Mouse (Mus musculus) MN1 (cell line): ENCODE data around the gene 1700001K19Rik.
"Not testable (repeated sequence)": the region's sequence is repeated elsewhere in the genome, so short reads cannot be mapped to it uniquely, and the experiment has no call there.

ENCODE experiments used
- DNase-seq: peaks from one replicate; pipeline ENCODE4 v3.0.0-alpha.2; 2016; ENCODE audit warnings: low spot score

The 1700001K19Rik gene

DNA sequence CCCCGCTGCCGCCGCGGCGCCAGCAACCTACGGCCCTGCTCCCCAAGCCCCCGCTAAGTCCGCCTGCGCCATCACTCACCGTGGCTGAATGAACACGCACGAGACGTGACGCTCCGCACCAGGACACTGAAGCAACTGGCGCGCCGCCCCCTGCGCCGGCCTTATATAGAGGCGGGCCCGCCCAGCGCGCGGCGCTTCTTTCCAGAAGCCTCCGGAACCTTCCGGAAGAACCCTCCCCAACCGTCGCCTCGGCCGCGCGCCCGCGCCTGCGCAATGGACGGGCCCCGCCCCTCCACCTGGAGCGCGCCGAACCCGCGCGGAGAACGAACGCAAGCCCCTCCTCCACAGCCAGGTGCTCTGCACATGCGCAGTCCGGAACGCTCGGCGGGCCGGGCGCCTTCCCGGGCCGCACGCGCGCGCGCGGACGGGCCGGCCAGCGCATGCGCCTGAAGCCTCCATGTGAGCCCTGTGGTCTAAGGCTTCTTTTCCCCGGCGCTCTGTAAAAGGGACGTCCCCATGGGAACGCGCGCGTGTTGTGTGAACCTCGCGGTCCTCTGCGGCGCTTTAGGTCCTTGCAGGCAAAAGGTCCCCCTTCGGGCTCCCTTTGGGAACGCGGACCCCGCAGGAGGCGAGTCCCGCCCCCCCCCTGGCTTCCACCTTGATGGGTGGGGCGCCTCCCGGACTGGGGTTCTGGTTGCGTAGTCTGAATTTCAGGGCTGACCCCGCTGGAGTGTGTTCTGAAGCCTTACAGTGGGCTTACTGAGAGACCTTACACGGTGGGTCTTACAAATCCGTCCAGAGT lies 14.0 kb upstream of the 1700001K19Rik start:
- peak; percentile 94 for DNase-seq

GRCm38 (mm10) chr12:110695676-110696171 lies 13.3 kb upstream of the 1700001K19Rik start:
- peak; percentile 57 for DNase-seq

DNA sequence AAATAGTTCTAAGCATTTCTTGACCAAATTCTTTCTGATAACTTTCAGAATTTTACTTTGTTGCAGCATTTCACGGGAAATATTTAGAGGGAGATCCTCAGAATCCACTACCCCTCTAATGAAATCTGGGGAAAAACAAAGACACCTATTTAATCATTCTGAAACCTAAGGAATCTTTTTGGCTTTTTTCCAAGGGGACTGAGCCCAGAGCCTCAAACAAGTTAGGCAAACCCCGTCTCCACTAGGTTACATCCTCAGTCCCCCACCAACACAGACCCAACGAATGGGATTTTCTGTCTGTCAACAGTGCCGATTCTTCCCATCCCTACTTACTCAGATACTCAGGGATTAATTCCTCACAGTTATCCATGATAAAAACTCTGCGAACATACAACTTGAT lies 11.0 kb upstream of the 1700001K19Rik start:
- DNase-seq = not testable (repeated sequence)

DNA sequence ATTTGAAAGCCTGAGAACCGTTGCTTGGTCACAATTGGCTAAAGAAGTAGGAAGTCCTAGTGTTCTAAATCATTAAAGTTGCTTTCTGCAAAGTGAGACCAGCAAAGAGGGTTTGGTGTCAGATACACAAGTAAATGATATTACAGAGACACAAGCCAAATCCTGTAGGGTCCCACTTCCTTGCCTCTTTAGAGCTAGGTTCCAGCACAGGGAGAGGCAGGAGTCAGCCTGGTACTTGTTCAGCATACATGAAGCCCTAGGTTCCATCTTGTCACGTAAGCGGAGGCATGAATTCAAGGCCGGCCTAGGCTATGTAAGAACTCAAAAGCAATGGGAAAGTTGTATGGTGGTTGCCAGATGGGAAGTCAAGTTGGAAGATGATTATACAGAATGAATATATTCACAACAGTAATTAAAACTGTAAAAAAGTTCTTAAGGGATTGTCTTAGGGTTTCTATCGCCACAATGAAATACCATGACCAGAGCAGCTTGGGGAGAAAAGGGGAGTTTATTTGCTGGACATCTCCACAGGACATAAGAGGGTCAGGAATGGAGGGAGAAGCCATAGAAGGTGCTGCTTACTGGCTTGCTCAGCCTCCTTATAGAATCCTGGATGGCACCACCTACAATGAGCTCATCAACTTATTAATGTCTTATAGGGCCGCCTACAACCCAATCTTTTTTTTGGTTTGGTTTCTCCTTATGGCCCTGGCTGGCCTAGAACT lies 7.7 kb upstream of the 1700001K19Rik start:
- DNase-seq = no peak

- DNase-seq = not testable (repeated sequence)
Observed at GRCm38 (mm10) chr12:110688921-110689320, 6.5 kb upstream of the 1700001K19Rik start.

DNA sequence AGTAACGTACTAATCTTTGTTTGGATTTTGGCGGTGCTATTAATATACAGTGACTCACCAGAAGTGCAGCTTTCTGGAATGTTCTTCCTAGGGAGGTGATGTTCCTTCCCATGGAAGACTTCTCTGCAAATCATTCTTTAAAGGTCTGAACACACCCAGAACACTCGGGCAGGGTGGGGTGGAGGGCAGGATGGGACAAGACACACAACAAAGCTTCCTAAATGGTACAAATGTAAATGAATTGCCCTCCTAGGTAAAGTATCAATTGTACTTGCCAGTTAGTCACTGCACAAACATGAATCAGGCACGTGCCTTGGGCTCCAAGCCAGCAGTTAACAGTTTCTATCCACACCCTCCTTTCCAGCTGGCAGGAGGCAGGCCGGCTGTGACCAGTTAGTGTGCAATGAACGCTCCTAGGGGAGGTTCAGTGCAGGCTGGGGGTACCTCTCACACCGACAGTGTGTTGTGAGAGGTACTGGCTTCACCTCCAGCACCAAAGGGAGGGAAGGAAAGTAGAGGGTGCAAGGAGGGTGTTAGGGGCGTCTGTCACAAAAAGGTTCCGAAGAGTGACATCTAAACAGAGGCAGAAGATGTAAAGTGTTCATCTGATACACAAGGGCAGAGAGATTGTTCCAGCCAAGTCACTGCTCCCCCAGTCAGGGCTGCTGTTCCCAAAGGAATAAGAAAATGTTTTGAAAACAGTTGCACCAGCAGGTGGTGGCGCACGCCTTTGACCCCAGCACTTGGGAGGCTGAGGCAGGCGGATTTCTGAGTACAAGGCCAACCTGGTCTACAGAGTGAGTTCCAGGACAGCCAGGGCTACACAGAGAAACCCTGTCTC lies 5.7 kb upstream of the 1700001K19Rik start:
- peak; percentile 74 for DNase-seq

DNA sequence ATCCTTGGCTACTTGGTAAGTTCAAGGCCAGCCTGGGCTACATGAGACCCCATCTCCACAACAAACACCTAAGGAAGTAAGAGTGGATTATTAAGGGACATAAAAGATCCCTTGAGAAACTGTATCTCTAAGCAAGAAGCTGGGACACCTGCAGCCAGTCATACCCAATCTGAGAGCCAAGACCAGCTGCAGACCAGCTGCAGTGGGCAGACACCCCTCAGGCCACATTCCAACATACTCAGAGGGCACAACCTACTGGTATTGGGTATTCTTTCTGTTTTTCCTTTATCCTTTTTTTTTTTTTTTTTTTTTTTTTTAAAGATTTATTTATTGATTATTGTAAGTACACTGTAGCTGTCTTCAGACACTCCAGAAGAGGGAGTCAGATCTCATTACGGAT lies 1.2 kb upstream of the 1700001K19Rik start:
- DNase-seq = no peak

- DNase-seq = no peak
Observed at GRCm38 (mm10) chr12:110681878-110682277, 541 bp downstream of the 1700001K19Rik start.

DNA sequence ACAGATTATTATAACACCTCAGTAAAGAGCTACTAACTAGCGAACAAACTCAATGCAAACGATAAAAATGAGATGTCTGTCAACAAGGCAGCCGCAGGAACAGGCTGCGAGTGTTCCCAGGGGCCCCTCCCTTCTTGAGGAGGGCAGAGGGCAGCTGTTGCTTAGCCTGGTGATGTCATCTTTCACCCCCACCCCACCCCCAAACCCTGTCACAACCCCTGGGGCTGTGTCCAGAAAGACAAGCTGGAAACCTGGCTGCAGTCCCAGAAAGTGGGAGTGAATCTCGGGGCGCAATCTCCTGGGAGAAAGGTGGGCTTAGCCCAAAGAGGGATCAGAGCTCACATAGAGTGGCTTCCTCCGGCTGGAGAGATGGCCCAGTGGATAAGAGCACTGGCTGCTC lies 1.2 kb downstream of the 1700001K19Rik start:
- DNase-seq = no peak

- no peak for DNase-seq
Observed at GRCm38 (mm10) chr12:110674243-110674642, 8.2 kb downstream of the 1700001K19Rik start.

DNA sequence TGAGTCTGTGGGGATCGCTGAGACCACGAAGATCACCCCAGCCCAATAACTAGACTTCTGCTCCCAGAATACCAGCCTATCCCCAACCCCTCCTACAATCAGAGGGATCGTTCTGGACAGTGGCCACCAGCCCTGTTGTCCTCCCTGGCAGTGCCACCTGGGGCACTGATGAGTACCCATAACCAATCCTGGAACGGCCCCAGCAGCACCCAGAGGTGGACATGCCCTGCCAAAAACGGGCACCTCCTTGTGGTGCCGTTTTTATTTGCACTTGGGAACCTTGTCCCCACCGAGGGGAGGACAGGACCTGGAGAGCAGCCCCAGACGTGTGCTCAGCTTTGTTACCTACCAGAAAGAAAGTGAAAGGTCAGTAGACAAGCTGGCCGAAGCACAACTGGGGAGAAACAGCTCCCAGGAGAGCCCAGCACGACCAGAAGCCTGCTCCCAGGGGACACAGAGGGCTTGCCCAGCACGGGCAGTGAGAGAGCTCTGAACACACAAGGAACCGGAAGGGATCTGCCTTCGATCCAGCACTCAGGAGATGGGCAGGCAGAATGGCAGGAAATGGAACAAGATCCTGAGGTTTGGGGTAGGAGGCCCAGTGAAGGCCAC lies 14.8 kb downstream of the 1700001K19Rik start:
- DNase-seq = no peak

DNA sequence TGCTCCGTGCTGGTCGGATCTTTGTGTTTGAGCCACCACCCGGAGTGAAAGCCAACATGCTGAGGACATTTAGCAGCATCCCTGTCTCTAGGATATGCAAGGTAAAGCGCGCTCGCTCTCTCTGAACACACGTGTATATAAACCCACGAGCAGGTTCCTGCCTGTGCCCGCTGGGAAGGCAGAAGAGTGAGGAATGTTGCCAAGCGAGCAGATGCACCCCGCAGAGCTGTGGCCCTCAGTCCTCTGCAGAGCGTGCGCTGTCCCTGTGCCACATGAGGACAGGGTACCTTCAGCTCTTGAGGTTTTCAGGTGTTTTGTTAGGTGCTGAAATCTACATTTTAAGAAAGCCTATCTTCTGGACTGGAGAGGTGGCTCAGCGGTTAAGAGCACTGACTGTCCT lies 20.7 kb downstream of the 1700001K19Rik start:
- no peak for DNase-seq

DNA sequence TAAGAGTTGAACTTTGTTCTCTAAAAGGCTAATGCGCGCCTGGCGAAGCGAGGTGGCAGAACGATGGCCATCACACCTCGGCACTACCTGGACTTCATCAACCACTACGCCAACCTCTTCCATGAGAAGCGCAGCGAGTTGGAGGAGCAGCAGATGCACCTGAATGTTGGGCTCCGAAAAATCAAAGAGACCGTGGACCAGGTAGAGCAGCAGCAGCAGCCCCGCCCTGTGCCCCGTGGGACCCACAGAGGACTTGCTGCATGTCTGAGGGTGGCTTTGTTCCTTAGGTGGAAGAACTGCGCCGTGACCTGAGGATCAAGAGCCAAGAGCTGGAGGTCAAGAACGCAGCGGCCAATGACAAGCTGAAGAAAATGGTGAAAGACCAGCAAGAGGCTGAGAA lies 31.0 kb downstream of the 1700001K19Rik start:
- DNase-seq = no peak

DNA sequence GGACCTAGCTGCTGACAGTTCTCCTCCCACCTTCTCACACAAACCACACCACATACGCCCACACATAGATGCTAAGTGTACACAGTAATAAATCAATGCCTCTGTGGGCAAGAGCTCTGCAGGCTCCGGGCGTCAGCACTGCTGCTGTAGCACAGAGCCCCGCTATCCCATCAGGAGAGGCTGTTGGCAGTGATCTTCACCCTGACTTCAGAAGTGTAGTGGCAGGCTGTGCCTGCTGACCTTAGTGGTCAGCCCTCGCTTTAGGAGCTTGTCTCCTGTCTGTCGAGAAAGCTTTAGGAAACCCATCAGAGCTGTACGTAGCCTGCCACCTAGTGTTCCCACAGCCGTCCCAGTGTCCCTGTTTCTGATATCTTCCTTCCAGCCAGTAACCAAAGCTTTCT lies 32.2 kb downstream of the 1700001K19Rik start:
- peak; percentile 6 for DNase-seq

DNA sequence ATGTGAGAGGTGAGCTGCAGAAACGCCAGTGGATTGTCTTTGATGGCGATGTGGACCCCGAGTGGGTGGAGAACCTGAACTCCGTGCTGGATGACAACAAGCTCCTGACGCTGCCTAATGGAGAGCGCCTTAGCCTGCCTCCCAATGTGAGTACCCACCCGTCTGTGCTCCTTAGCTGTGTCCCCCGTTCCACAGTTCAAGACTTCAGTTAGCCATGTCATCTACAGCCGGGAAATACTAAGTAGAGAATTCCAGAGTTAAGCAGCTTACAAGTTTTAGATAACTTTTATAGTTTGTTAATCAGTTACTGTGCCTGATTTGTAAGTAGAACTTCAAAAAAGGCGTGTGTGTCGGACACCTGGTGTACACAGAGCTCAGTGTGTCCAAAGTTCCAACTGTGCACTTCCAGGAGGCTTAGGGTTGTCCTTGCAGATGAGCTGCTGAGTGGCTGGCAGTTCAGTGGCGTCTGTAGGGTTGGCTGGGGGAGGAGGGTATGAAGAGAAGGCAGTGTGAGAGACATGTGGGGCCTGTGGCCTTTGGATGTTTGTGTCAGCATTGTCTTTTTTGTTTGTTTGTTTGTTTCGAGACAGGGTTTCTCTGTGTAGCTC lies 44.8 kb downstream of the 1700001K19Rik start:
- no peak for DNase-seq

GRCm38 (mm10) chr12:110636293-110636692 lies 46.1 kb downstream of the 1700001K19Rik start:
- DNase-seq = no peak

- no peak for DNase-seq
Observed at GRCm38 (mm10) chr12:110630056-110630455, 52.4 kb downstream of the 1700001K19Rik start.
